Mouse (Mus musculus) kidney, adult 2 months (tissue): ENCODE measurements around the gene Drc1.
A peak's percentile ranks its signal among the peaks of the same experiment; 100 is the strongest.

Experiments
- CTCF ChIP-seq: fragments of 200-500 bp; conservative IDR thresholded peaks from 2 replicates; pipeline ENCODE4 v1.5.1; 2011; ENCODE audit warnings: low read depth, mild to moderate bottlenecking, control low read depth, low read length, moderate library complexity, mixed read lengths; ENCODE audit not compliant: insufficient read depth, insufficient read length
- POLR2A ChIP-seq: fragments of 200-500 bp; IDR thresholded peaks from one replicate; pipeline ENCODE4 v1.6.1; 2011; ENCODE audit warnings: low read depth, low read length, control low read depth

GRCm38 (mm10) chr5:30232271-30232971 is 48.8 kb upstream of the Drc1 start, which contains the start of gene Selenoi:
- no peak for TF ChIP-seq CTCF
- peak; percentile 76 for TF ChIP-seq POLR2A
